ENCODE assay signal across 18 mouse cellular contexts in the genomic region with DNA sequence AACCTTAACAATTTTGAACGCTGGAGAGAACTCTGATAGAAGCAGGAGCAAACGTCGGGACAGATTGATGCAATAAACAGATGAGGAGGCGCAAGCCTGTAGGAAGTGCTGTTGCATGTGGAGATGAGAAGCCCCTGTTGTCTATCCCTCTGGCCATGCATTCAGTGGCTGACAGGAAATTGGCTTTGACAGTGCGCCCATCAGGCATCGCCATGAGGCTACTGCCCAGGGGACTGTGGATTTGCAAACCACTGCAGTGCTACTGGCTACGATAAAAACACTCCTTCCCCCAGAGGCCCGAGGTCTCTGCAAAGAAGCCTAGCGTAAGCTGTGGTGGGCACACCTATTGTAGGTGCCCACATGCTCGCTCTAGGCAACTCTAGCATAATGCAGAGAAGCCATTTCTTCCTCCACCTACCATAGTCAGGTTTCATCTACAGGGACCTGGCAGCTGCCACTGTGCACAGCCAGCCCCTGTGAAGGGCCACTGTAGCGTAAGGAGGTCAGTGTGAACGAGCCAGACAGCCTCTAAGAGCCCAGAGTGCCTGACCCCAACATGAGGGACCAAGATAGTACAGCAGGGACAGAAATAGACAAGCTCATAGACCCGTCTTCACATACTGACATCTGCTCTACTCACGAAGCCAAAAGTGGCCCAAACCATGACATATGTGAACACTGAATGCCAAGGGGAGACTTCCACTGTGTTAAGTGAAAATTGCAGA. TPM values are rescaled to one million over a fixed set of nuclear protein-coding genes. Genes with fewer than 3 reads are reported as not detected.
DNase-seq lines count a peak whose midpoint lies in the region; ATAC-seq and TF ChIP-seq lines count a peak whose summit lies in the region.
"Had no signal": no experiment of that assay in that cellular context is flagged by ENCODE, and none has a peak within 500 bp of the region (broad histone marks: within the 10 kb centered on the region; RNA-seq: fewer than 3 reads in every experiment).

No protein-coding gene starts in this region.

- intact Hi-C loops in heart, postnatal 25 days (cut with DNase I) = loop anchor here (5.0 kb wide), 2 partner anchors 122 to 142 kb away; a partner anchor contains a TSS

- no peak overlapping the region for H3K4me2 ChIP-seq in midbrain, postnatal 0 days (ENCODE audit: low read depth, low read length, poor library complexity, severe bottlenecking)
- H3K4me2 ChIP-seq in midbrain, embryonic 11.5 days = no peak overlapping the region
- H3K4me2 ChIP-seq in intestine, embryonic 15.5 days (replicated peaks) = no peak overlapping the region
- H3K4me2 ChIP-seq: embryonic facial prominence, embryonic 15.5 days; hindbrain, embryonic 15.5 days; kidney, embryonic 15.5 days; midbrain, embryonic 12.5 days had no signal

- DNase-seq in heart, adult 11 months = peak; percentile 96
- no peak for DNase-seq in heart, postnatal 25 days (ENCODE audit: low spot score)
- peak; percentile 57 for DNase-seq in midbrain, postnatal 0 days (ENCODE audit: low spot score)
- DNase-seq in midbrain, embryonic 11.5 days (ENCODE audit: low spot score, missing footprints) = no peak
- DNase-seq in cerebellum, postnatal 25 days = peak; percentile 81 to 82
- peak; percentile 79 for DNase-seq in skeletal muscle tissue, adult 2 months (ENCODE audit: low read depth, low spot score)
- no peak for DNase-seq in embryo, embryonic 10 days (ENCODE audit: low spot score)
- DNase-seq: adrenal gland, postnatal 36 days; right cerebral cortex, postnatal 14 days had no signal

- no peaks in the 10 kb centered on the region for H3K27me3 ChIP-seq in midbrain, postnatal 0 days (ENCODE audit: insufficient read depth, low read length)
- H3K27me3 ChIP-seq in midbrain, embryonic 11.5 days (ENCODE audit: control insufficient read depth, insufficient read depth, low read length) = no peaks in the 10 kb centered on the region
- H3K27me3 ChIP-seq in intestine, embryonic 15.5 days (replicated peaks) = no peaks in the 10 kb centered on the region
- H3K27me3 ChIP-seq: embryonic facial prominence, embryonic 15.5 days; hindbrain, embryonic 15.5 days; kidney, embryonic 15.5 days; midbrain, embryonic 12.5 days had no signal

- no peak overlapping the region for H3K27ac ChIP-seq in midbrain, postnatal 0 days (ENCODE audit: low read depth, low read length)
- no peak overlapping the region for H3K27ac ChIP-seq in midbrain, embryonic 11.5 days (ENCODE audit: low read depth, low read length)
- no peak overlapping the region for H3K27ac ChIP-seq in intestine, embryonic 15.5 days
- H3K27ac ChIP-seq: embryonic facial prominence, embryonic 15.5 days; hindbrain, embryonic 15.5 days; kidney, embryonic 15.5 days; limb, embryonic 10.5 days; liver, embryonic 14.5 days; midbrain, embryonic 12.5 days had no signal

- no peak for ATAC-seq in midbrain, postnatal 0 days (ENCODE audit: low FRiP score)
- ATAC-seq in midbrain, embryonic 11.5 days (ENCODE audit: low FRiP score) = no peak
- no peak for ATAC-seq in intestine, embryonic 15.5 days
- ATAC-seq: forebrain, embryonic 14.5 days had no signal

- peaks cover 93% of the 10 kb centered on the region for H3K36me3 ChIP-seq in midbrain, postnatal 0 days (ENCODE audit: insufficient read depth, low read length)
- peaks cover 60% of the 10 kb centered on the region for H3K36me3 ChIP-seq in midbrain, embryonic 11.5 days (ENCODE audit: control insufficient read depth, insufficient read depth, low read length)
- H3K36me3 ChIP-seq in intestine, embryonic 15.5 days = peaks cover 70% of the 10 kb centered on the region

- TF ChIP-seq CTCF in midbrain, postnatal 0 days (IDR thresholded peaks at IDR 0.05) = no peak

- 84% methylated on average over 14 of the region's 14 CpGs for WGBS in midbrain, postnatal 0 days
- 90% methylated on average over 14 of the region's 14 CpGs for WGBS in midbrain, embryonic 11.5 days
- 88% methylated on average over 14 of the region's 14 CpGs for WGBS in intestine, embryonic 15.5 days

- H3K4me1 ChIP-seq in midbrain, postnatal 0 days (ENCODE audit: insufficient read depth, low read length) = no peaks in the 10 kb centered on the region
- H3K4me1 ChIP-seq in midbrain, embryonic 11.5 days (ENCODE audit: control insufficient read depth, insufficient read depth, low read length) = no peaks in the 10 kb centered on the region
- no peaks in the 10 kb centered on the region for H3K4me1 ChIP-seq in intestine, embryonic 15.5 days (replicated peaks)
- H3K4me1 ChIP-seq: embryonic facial prominence, embryonic 15.5 days; hindbrain, embryonic 15.5 days; kidney, embryonic 15.5 days; limb, embryonic 10.5 days; midbrain, embryonic 12.5 days had no signal

- no peaks in the 10 kb centered on the region for H3K9me3 ChIP-seq in midbrain, postnatal 0 days (ENCODE audit: low read length)
- H3K9me3 ChIP-seq in midbrain, embryonic 11.5 days (ENCODE audit: control insufficient read depth, low read length) = no peaks in the 10 kb centered on the region
- no peaks in the 10 kb centered on the region for H3K9me3 ChIP-seq in intestine, embryonic 15.5 days
- H3K9me3 ChIP-seq: embryonic facial prominence, embryonic 15.5 days; G1E; hindbrain, embryonic 15.5 days; kidney, embryonic 15.5 days; limb, embryonic 10.5 days; midbrain, embryonic 12.5 days had no signal

- no peak overlapping the region for H3K9ac ChIP-seq in midbrain, postnatal 0 days (replicated peaks; ENCODE audit: low read length, poor library complexity, severe bottlenecking)
- H3K9ac ChIP-seq in midbrain, embryonic 11.5 days (ENCODE audit: low read length) = no peak overlapping the region
- no peak overlapping the region for H3K9ac ChIP-seq in intestine, embryonic 15.5 days
- H3K9ac ChIP-seq: embryonic facial prominence, embryonic 15.5 days; hindbrain, embryonic 15.5 days; kidney, embryonic 15.5 days; liver, embryonic 14.5 days; midbrain, embryonic 12.5 days had no signal

- no peak overlapping the region for H3K4me3 ChIP-seq in midbrain, postnatal 0 days (ENCODE audit: low read depth, low read length)
- no peak overlapping the region for H3K4me3 ChIP-seq in midbrain, embryonic 11.5 days (ENCODE audit: low read depth, low read length)
- no peak overlapping the region for H3K4me3 ChIP-seq in intestine, embryonic 15.5 days (replicated peaks)
- H3K4me3 ChIP-seq: embryonic facial prominence, embryonic 15.5 days; hindbrain, embryonic 15.5 days; kidney, embryonic 15.5 days; limb, embryonic 10.5 days; midbrain, embryonic 12.5 days had no signal

RNA-seq across cellular contexts. Expression of a gene that starts 15.4 kb away (rescaled TPM):
- total RNA-seq in heart, postnatal 25 days (2021) = 10 to 100 TPM; 61.6 to 66.6 TPM
- 41.9 and 46.3 TPM in 2 replicates for total RNA-seq in midbrain, postnatal 0 days (2014; rRNA removed)
- 10.6 and 10.7 TPM in 2 replicates for polyA plus RNA-seq in midbrain, postnatal 0 days (2015; fragmentation: Nextera tagmentation; extraction: Ambion mirVana)
- polyA plus RNA-seq in midbrain, embryonic 11.5 days (2014; fragmentation: Nextera tagmentation; extraction: Ambion mirVana) = 3.6 and 5.7 TPM in 2 replicates
- polyA plus RNA-seq in intestine, embryonic 15.5 days (2015; fragmentation: Nextera tagmentation; extraction: Ambion mirVana) = 7.5 and 8.2 TPM in 2 replicates

RNA-seq across cellular contexts. Expression of a gene that starts 29.7 kb away (rescaled TPM):
- total RNA-seq in heart, postnatal 25 days (2021) = 10 to 100 TPM; 26.1 to 28.2 TPM
- 88.8 and 90.9 TPM in 2 replicates for total RNA-seq in midbrain, postnatal 0 days (2014; rRNA removed)
- polyA plus RNA-seq in midbrain, postnatal 0 days (2015; fragmentation: Nextera tagmentation; extraction: Ambion mirVana) = 32.0 and 34.8 TPM in 2 replicates
- polyA plus RNA-seq in midbrain, embryonic 11.5 days (2014; fragmentation: Nextera tagmentation; extraction: Ambion mirVana) = 58.1 and 59.3 TPM in 2 replicates
- 24.7 and 25.2 TPM in 2 replicates for polyA plus RNA-seq in intestine, embryonic 15.5 days (2015; fragmentation: Nextera tagmentation; extraction: Ambion mirVana)

Comparison
In these comparisons a context has a peak if more than half of its experiments do, and no peak if none do; other contexts are left out.
1. DNase-seq: peak in heart, adult 11 months (single experiment), midbrain, postnatal 0 days (single experiment), cerebellum, postnatal 25 days (2 of 2) and skeletal muscle tissue, adult 2 months (single experiment); none in heart, postnatal 25 days (single experiment), midbrain, embryonic 11.5 days (single experiment) and embryo, embryonic 10 days (single experiment).